ENCODE assay signal across 19 mouse cellular contexts in the genomic region with DNA sequence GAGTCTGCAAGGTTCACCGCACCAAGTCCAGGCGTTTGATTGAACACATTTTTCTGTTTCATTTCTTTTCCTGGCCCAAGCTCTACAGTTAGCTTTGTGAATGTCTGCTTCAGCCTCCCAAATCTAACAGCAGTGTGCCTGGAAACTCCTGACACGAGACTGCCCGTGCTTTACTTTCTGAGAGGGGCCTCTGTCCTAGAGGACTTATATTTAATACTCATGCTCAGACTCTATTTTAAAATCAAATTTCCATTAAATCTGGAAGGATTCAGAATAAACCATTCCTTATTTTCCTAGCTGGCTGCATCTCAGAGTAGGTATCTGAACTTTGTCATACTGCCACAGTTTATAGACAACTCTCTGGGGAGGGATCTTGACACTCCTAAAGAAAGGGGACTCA. TPM values are rescaled to one million over a fixed set of nuclear protein-coding genes. Genes with fewer than 3 reads are reported as not detected.
DNase-seq lines count a peak whose midpoint lies in the region; ATAC-seq lines count a peak whose summit lies in the region.
"Had no signal": no experiment of that assay in that cellular context is flagged by ENCODE, and none has a peak within 500 bp of the region (broad histone marks: within the 10 kb centered on the region; RNA-seq: fewer than 3 reads in every experiment).

No protein-coding gene starts in this region.

- H3K4me1 ChIP-seq in heart, embryonic 15.5 days (replicated peaks) = no peaks in the 10 kb centered on the region
- H3K4me1 ChIP-seq in midbrain, embryonic 11.5 days (ENCODE audit: control insufficient read depth, insufficient read depth, low read length) = no peaks in the 10 kb centered on the region
- H3K4me1 ChIP-seq in midbrain, embryonic 13.5 days (replicated peaks) = no peaks in the 10 kb centered on the region
- peaks cover 23% of the 10 kb centered on the region for H3K4me1 ChIP-seq in limb, embryonic 10.5 days
- H3K4me1 ChIP-seq: lung, embryonic 15.5 days had no signal

- 68% methylated on average over 4 of the region's 4 CpGs for WGBS in heart, embryonic 15.5 days
- 76% methylated on average over 4 of the region's 4 CpGs for WGBS in midbrain, embryonic 11.5 days
- WGBS in midbrain, embryonic 13.5 days = 90% methylated on average over 4 of the region's 4 CpGs
- WGBS in limb, embryonic 10.5 days = 91% methylated on average over 4 of the region's 4 CpGs

- no peak for DNase-seq in heart, postnatal 4 days
- peak; percentile 57 for DNase-seq in midbrain, embryonic 11.5 days (ENCODE audit: low spot score, missing footprints)
- no peak for DNase-seq in limb, embryonic 10.5 days (ENCODE audit: low spot score)
- no peak for DNase-seq in cerebellum, adult 9-11 months
- no peak for DNase-seq in adrenal gland, postnatal 4 days (ENCODE audit: low spot score in 2 of 2)
- DNase-seq: adrenal gland, postnatal 14 days; right cerebral cortex, adult 18-20 months had no signal

- H3K9me3 ChIP-seq in heart, embryonic 15.5 days (replicated peaks) = no peaks in the 10 kb centered on the region
- no peaks in the 10 kb centered on the region for H3K9me3 ChIP-seq in midbrain, embryonic 11.5 days (ENCODE audit: control insufficient read depth, low read length)
- no peaks in the 10 kb centered on the region for H3K9me3 ChIP-seq in midbrain, embryonic 13.5 days
- no peaks in the 10 kb centered on the region for H3K9me3 ChIP-seq in limb, embryonic 10.5 days (replicated peaks)
- H3K9me3 ChIP-seq: lung, embryonic 15.5 days had no signal

- no peaks in the 10 kb centered on the region for H3K36me3 ChIP-seq in heart, embryonic 15.5 days
- H3K36me3 ChIP-seq in midbrain, embryonic 11.5 days (ENCODE audit: control insufficient read depth, insufficient read depth, low read length) = no peaks in the 10 kb centered on the region
- H3K36me3 ChIP-seq in midbrain, embryonic 13.5 days = no peaks in the 10 kb centered on the region
- H3K36me3 ChIP-seq in limb, embryonic 10.5 days = no peaks in the 10 kb centered on the region
- H3K36me3 ChIP-seq: lung, embryonic 15.5 days had no signal

- H3K4me3 ChIP-seq in heart, embryonic 15.5 days = no peak overlapping the region
- no peak overlapping the region for H3K4me3 ChIP-seq in midbrain, embryonic 11.5 days (ENCODE audit: low read depth, low read length)
- no peak overlapping the region for H3K4me3 ChIP-seq in midbrain, embryonic 13.5 days (replicated peaks)
- H3K4me3 ChIP-seq in limb, embryonic 10.5 days = no peak overlapping the region
- H3K4me3 ChIP-seq: lung, embryonic 15.5 days had no signal

- no peak overlapping the region for H3K9ac ChIP-seq in heart, embryonic 15.5 days
- H3K9ac ChIP-seq in midbrain, embryonic 11.5 days (ENCODE audit: low read length) = no peak overlapping the region
- no peak overlapping the region for H3K9ac ChIP-seq in midbrain, embryonic 13.5 days (replicated peaks)
- H3K9ac ChIP-seq: hindbrain, embryonic 14.5 days; lung, embryonic 15.5 days had no signal

- ATAC-seq in heart, embryonic 15.5 days (replicated peaks; ENCODE audit: insufficient number of reproducible peaks, insufficient read depth, low FRiP score, low read depth) = peak; percentile 7; the same call in 1 of the 2 replicates
- no peak for ATAC-seq in midbrain, embryonic 11.5 days (ENCODE audit: low FRiP score)
- no peak for ATAC-seq in midbrain, embryonic 13.5 days
- ATAC-seq: CD4-positive, CD25-positive, alpha-beta regulatory T cell, adult 4 months had no signal

- no peak overlapping the region for H3K4me2 ChIP-seq in heart, embryonic 15.5 days
- H3K4me2 ChIP-seq in midbrain, embryonic 11.5 days = no peak overlapping the region
- H3K4me2 ChIP-seq in midbrain, embryonic 13.5 days (replicated peaks) = no peak overlapping the region
- H3K4me2 ChIP-seq: hindbrain, embryonic 14.5 days; lung, embryonic 15.5 days had no signal

- peak overlapping the region; percentile 61 for H3K27ac ChIP-seq in heart, embryonic 15.5 days
- H3K27ac ChIP-seq in midbrain, embryonic 11.5 days (ENCODE audit: low read depth, low read length) = no peak overlapping the region
- no peak overlapping the region for H3K27ac ChIP-seq in midbrain, embryonic 13.5 days
- peak overlapping the region; percentile 78 for H3K27ac ChIP-seq in limb, embryonic 10.5 days
- H3K27ac ChIP-seq: hindbrain, embryonic 14.5 days; lung, embryonic 15.5 days had no signal

- H3K27me3 ChIP-seq in heart, embryonic 15.5 days = no peaks in the 10 kb centered on the region
- H3K27me3 ChIP-seq in midbrain, embryonic 11.5 days (ENCODE audit: control insufficient read depth, insufficient read depth, low read length) = no peaks in the 10 kb centered on the region
- H3K27me3 ChIP-seq in midbrain, embryonic 13.5 days = no peaks in the 10 kb centered on the region
- no peaks in the 10 kb centered on the region for H3K27me3 ChIP-seq in limb, embryonic 10.5 days (ENCODE audit: low read depth, poor library complexity, severe bottlenecking)
- H3K27me3 ChIP-seq: lung, embryonic 15.5 days had no signal

RNA-seq across cellular contexts. Expression of gene Cer1, which starts 5.6 kb away (rescaled TPM):
- not detected in 2 replicates for polyA plus RNA-seq in heart, embryonic 15.5 days (2015; fragmentation: Nextera tagmentation; extraction: Ambion mirVana)
- total RNA-seq in heart, postnatal 4 days (2021) = not detected
- polyA plus RNA-seq in midbrain, embryonic 11.5 days (2014; fragmentation: Nextera tagmentation; extraction: Ambion mirVana) = not detected in 2 replicates
- polyA plus RNA-seq in midbrain, embryonic 13.5 days (2015; fragmentation: Nextera tagmentation; extraction: Ambion mirVana) = 0.08 TPM in 1 of 2 replicates, not detected in the other
- polyA plus RNA-seq in limb, embryonic 10.5 days (2016; fragmentation: Nextera tagmentation; extraction: Ambion mirVana) = 0.29 TPM in 1 of 2 replicates, not detected in the other
- total RNA-seq in adrenal gland, postnatal 4 days (2021) = under 1 TPM in 1 of 2 experiments, not detected in 1; 0.17 TPM
- total RNA-seq: adrenal gland, postnatal 14 days; layer of hippocampus, postnatal 36 days; liver, adult 2 months; megakaryocyte, adult 5-6 weeks; monocyte, adult 5-6 weeks; neutrophil, adult 5-6 weeks had no signal
- polyA plus RNA-seq: CD4-positive, CD25-positive, alpha-beta regulatory T cell, adult 4 months; gonadal fat pad, adult 2 months; hindbrain, embryonic 14.5 days; liver, adult 2 months; spleen, adult 2 months had no signal

RNA-seq across cellular contexts. Expression of gene Zdhhc21, which starts 30.8 kb away (rescaled TPM):
- 9.0 and 10.1 TPM in 2 replicates for polyA plus RNA-seq in heart, embryonic 15.5 days (2015; fragmentation: Nextera tagmentation; extraction: Ambion mirVana)
- total RNA-seq in heart, postnatal 4 days (2021) = 10 to 100 TPM; 19.8 to 20.3 TPM
- polyA plus RNA-seq in midbrain, embryonic 11.5 days (2014; fragmentation: Nextera tagmentation; extraction: Ambion mirVana) = 11.5 and 15.6 TPM in 2 replicates
- polyA plus RNA-seq in midbrain, embryonic 13.5 days (2015; fragmentation: Nextera tagmentation; extraction: Ambion mirVana) = 16.7 and 16.9 TPM in 2 replicates
- polyA plus RNA-seq in limb, embryonic 10.5 days (2016; fragmentation: Nextera tagmentation; extraction: Ambion mirVana) = 8.6 and 10.4 TPM in 2 replicates
- 10 to 100 TPM; 23.2 to 25.0 TPM for total RNA-seq in adrenal gland, postnatal 4 days (2021)

Comparison
In these comparisons a context has a peak if more than half of its experiments do, and no peak if none do; other contexts are left out.
1. H3K27ac ChIP-seq: peak in heart, embryonic 15.5 days (single experiment) and limb, embryonic 10.5 days (single experiment); none in midbrain, embryonic 11.5 days (single experiment) and midbrain, embryonic 13.5 days (single experiment).